ENCODE assay signal across 12 mouse cellular contexts in the genomic region with DNA sequence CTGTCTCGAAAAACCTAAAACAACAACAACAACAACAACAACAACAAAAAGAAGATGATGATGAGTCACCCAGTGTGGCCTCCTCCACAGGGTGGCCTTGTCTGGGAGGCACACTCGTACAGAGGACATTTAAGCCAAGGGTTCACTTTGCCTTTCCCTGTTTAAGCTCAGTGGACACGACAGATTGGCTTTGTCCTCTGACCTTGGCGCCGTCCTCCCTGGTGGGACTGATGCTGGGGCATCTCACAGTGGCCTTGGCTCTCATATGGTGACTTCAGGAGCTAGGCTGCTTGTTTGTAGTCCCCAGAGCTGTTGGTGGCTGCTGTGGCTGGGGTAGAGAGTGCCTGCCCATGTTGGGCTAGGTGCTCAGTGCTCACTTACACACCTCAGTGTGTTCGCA. TPM values are rescaled to one million over a fixed set of nuclear protein-coding genes. Genes with fewer than 3 reads are reported as not detected.
DNase-seq lines count a peak whose midpoint lies in the region; ATAC-seq and TF ChIP-seq lines count a peak whose summit lies in the region.
"Had no signal": no experiment of that assay in that cellular context is flagged by ENCODE, and none has a peak within 500 bp of the region (broad histone marks: within the 10 kb centered on the region; RNA-seq: fewer than 3 reads in every experiment).

No protein-coding gene starts in this region.

- ATAC-seq in liver, embryonic 12.5 days, result no peak
- ATAC-seq in liver, embryonic 11.5 days (replicated peaks; ENCODE audit: low FRiP score), result no peak
- ATAC-seq in embryonic facial prominence, embryonic 15.5 days (ENCODE audit: insufficient number of reproducible peaks, low FRiP score, low TSS enrichment, low read depth), result no peak
- ATAC-seq in midbrain, postnatal 0 days (ENCODE audit: low FRiP score), result no peak
- no peak for ATAC-seq in kidney, embryonic 14.5 days (ENCODE audit: low FRiP score, low TSS enrichment)

- H3K4me2 ChIP-seq in liver, embryonic 12.5 days, result no peak overlapping the region
- H3K4me2 ChIP-seq in liver, embryonic 11.5 days, result no peak overlapping the region
- H3K4me2 ChIP-seq in embryonic facial prominence, embryonic 15.5 days (replicated peaks), result no peak overlapping the region
- no peak overlapping the region for H3K4me2 ChIP-seq in midbrain, postnatal 0 days (ENCODE audit: low read depth, low read length, poor library complexity, severe bottlenecking)
- H3K4me2 ChIP-seq in kidney, embryonic 14.5 days (replicated peaks; ENCODE audit: low read depth, low read length), result no peak overlapping the region
- H3K4me2 ChIP-seq: lung, embryonic 14.5 days had no signal

- H3K4me1 ChIP-seq in liver, embryonic 12.5 days, result peaks cover 69% of the 10 kb centered on the region
- H3K4me1 ChIP-seq in liver, embryonic 11.5 days (replicated peaks; ENCODE audit: control insufficient read depth, insufficient read depth, low read length), result peaks cover 34% of the 10 kb centered on the region
- peaks cover 50% of the 10 kb centered on the region for H3K4me1 ChIP-seq in embryonic facial prominence, embryonic 15.5 days
- H3K4me1 ChIP-seq in hindbrain, embryonic 10.5 days (replicated peaks), result peaks cover 37% of the 10 kb centered on the region
- H3K4me1 ChIP-seq in midbrain, postnatal 0 days (ENCODE audit: insufficient read depth, low read length), result no peaks in the 10 kb centered on the region
- peaks cover 24% of the 10 kb centered on the region; the same call in 1 of the 2 replicates for H3K4me1 ChIP-seq in kidney, embryonic 14.5 days (ENCODE audit: control insufficient read depth, insufficient read depth, low read length)

- H3K9ac ChIP-seq in liver, embryonic 12.5 days, result no peak overlapping the region
- H3K9ac ChIP-seq in liver, embryonic 11.5 days (ENCODE audit: low read depth, low read length), result no peak overlapping the region
- no peak overlapping the region for H3K9ac ChIP-seq in embryonic facial prominence, embryonic 15.5 days
- no peak overlapping the region for H3K9ac ChIP-seq in midbrain, postnatal 0 days (replicated peaks; ENCODE audit: low read length, poor library complexity, severe bottlenecking)
- no peak overlapping the region for H3K9ac ChIP-seq in kidney, embryonic 14.5 days (ENCODE audit: low read depth, low read length)

- no peak for DNase-seq in liver, embryonic 11.5 days (ENCODE audit: low spot score)
- no peak for DNase-seq in hindbrain, embryonic 10.5 days (ENCODE audit: low spot score)
- DNase-seq in midbrain, postnatal 0 days (ENCODE audit: low spot score), result no peak
- DNase-seq in layer of hippocampus, adult 18-20 months (ENCODE audit: low spot score in 2 of 2), result no peak
- DNase-seq: cerebellum, adult 11 months; gastrocnemius, postnatal 14 days; right cerebral cortex, adult 18-20 months had no signal

- no peak for TF ChIP-seq CTCF in midbrain, postnatal 0 days (IDR thresholded peaks at IDR 0.05)

- H3K36me3 ChIP-seq in liver, embryonic 12.5 days, result peaks cover 62% of the 10 kb centered on the region
- peaks cover 6% of the 10 kb centered on the region for H3K36me3 ChIP-seq in liver, embryonic 11.5 days (ENCODE audit: control insufficient read depth, insufficient read depth, low read length)
- peaks cover 37% of the 10 kb centered on the region for H3K36me3 ChIP-seq in embryonic facial prominence, embryonic 15.5 days
- H3K36me3 ChIP-seq in hindbrain, embryonic 10.5 days, result peaks cover 38% of the 10 kb centered on the region
- peaks cover 3% of the 10 kb centered on the region; the same call in 1 of the 2 replicates for H3K36me3 ChIP-seq in midbrain, postnatal 0 days (ENCODE audit: insufficient read depth, low read length)
- peaks cover 3% of the 10 kb centered on the region; the same call in 1 of the 2 replicates for H3K36me3 ChIP-seq in kidney, embryonic 14.5 days (ENCODE audit: control insufficient read depth, insufficient read depth, low read length)

- WGBS in liver, embryonic 12.5 days (ENCODE audit: insufficient replicate concordance), result 79% methylated on average over 6 of the region's 6 CpGs
- WGBS in liver, embryonic 11.5 days, result 83% methylated on average over 6 of the region's 6 CpGs
- 87% methylated on average over 6 of the region's 6 CpGs for WGBS in embryonic facial prominence, embryonic 15.5 days
- WGBS in hindbrain, embryonic 10.5 days, result 84% methylated on average over 6 of the region's 6 CpGs
- 74% methylated on average over 6 of the region's 6 CpGs for WGBS in midbrain, postnatal 0 days
- WGBS in kidney, embryonic 14.5 days, result 77% methylated on average over 6 of the region's 6 CpGs

- no peaks in the 10 kb centered on the region for H3K27me3 ChIP-seq in liver, embryonic 12.5 days (replicated peaks)
- H3K27me3 ChIP-seq in liver, embryonic 11.5 days (replicated peaks; ENCODE audit: control insufficient read depth, insufficient read depth, low read length), result no peaks in the 10 kb centered on the region
- no peaks in the 10 kb centered on the region for H3K27me3 ChIP-seq in embryonic facial prominence, embryonic 15.5 days
- no peaks in the 10 kb centered on the region for H3K27me3 ChIP-seq in hindbrain, embryonic 10.5 days (ENCODE audit: insufficient read depth, poor library complexity, severe bottlenecking)
- H3K27me3 ChIP-seq in midbrain, postnatal 0 days (ENCODE audit: insufficient read depth, low read length), result no peaks in the 10 kb centered on the region
- no peaks in the 10 kb centered on the region for H3K27me3 ChIP-seq in kidney, embryonic 14.5 days (ENCODE audit: control insufficient read depth, insufficient read depth, low read length)

- H3K27ac ChIP-seq in liver, embryonic 12.5 days, result peak overlapping the region; percentile 41; the same call in 1 of the 2 replicates
- no peak overlapping the region for H3K27ac ChIP-seq in liver, embryonic 11.5 days (ENCODE audit: low read depth, low read length)
- peak overlapping the region; percentile 39; the same call in 1 of the 2 replicates for H3K27ac ChIP-seq in embryonic facial prominence, embryonic 15.5 days (replicated peaks)
- peak overlapping the region; percentile 71 for H3K27ac ChIP-seq in hindbrain, embryonic 10.5 days
- H3K27ac ChIP-seq in midbrain, postnatal 0 days (ENCODE audit: low read depth, low read length), result peak overlapping the region; percentile 26; the same call in 1 of the 2 replicates
- no peak overlapping the region for H3K27ac ChIP-seq in kidney, embryonic 14.5 days (ENCODE audit: low read depth, low read length)

- no peaks in the 10 kb centered on the region for H3K9me3 ChIP-seq in liver, embryonic 12.5 days (replicated peaks)
- H3K9me3 ChIP-seq in liver, embryonic 11.5 days (ENCODE audit: control insufficient read depth, low read length), result no peaks in the 10 kb centered on the region
- no peaks in the 10 kb centered on the region for H3K9me3 ChIP-seq in embryonic facial prominence, embryonic 15.5 days (replicated peaks)
- no peaks in the 10 kb centered on the region for H3K9me3 ChIP-seq in hindbrain, embryonic 10.5 days
- H3K9me3 ChIP-seq in midbrain, postnatal 0 days (ENCODE audit: low read length), result no peaks in the 10 kb centered on the region
- H3K9me3 ChIP-seq in kidney, embryonic 14.5 days (ENCODE audit: control insufficient read depth, low read length), result no peaks in the 10 kb centered on the region

- no peak overlapping the region for H3K4me3 ChIP-seq in liver, embryonic 12.5 days
- no peak overlapping the region for H3K4me3 ChIP-seq in liver, embryonic 11.5 days (ENCODE audit: low read depth, low read length)
- H3K4me3 ChIP-seq in embryonic facial prominence, embryonic 15.5 days (replicated peaks), result no peak overlapping the region
- H3K4me3 ChIP-seq in hindbrain, embryonic 10.5 days, result no peak overlapping the region
- H3K4me3 ChIP-seq in midbrain, postnatal 0 days (ENCODE audit: low read depth, low read length), result no peak overlapping the region
- H3K4me3 ChIP-seq in kidney, embryonic 14.5 days (ENCODE audit: low read length), result no peak overlapping the region
- H3K4me3 ChIP-seq: myocyte had no signal

RNA-seq across cellular contexts. Expression of a gene that starts 11.7 kb away (rescaled TPM):
- 2.0 and 2.1 TPM in 2 replicates for polyA plus RNA-seq in liver, embryonic 12.5 days (2016; fragmentation: Nextera tagmentation; extraction: Ambion mirVana)
- 1.6 and 2.3 TPM in 2 replicates for polyA plus RNA-seq in liver, embryonic 11.5 days (2014; fragmentation: Nextera tagmentation; extraction: Ambion mirVana)
- 3.2 and 4.0 TPM in 2 replicates for polyA plus RNA-seq in embryonic facial prominence, embryonic 15.5 days (2015; fragmentation: Nextera tagmentation; extraction: Ambion mirVana)
- 1.8 and 2.0 TPM in 2 replicates for polyA plus RNA-seq in hindbrain, embryonic 10.5 days (2016; fragmentation: Nextera tagmentation; extraction: Ambion mirVana)
- total RNA-seq in midbrain, postnatal 0 days (2014; rRNA removed), result 7.7 and 10.1 TPM in 2 replicates
- 1.2 and 1.5 TPM in 2 replicates for polyA plus RNA-seq in midbrain, postnatal 0 days (2015; fragmentation: Nextera tagmentation; extraction: Ambion mirVana)
- 10 to 100 TPM; 22.5 to 26.0 TPM for total RNA-seq in layer of hippocampus, adult 18-20 months (2021)
- 2.3 and 3.5 TPM in 2 replicates for polyA plus RNA-seq in kidney, embryonic 14.5 days (2014; fragmentation: Nextera tagmentation; extraction: Ambion mirVana)

RNA-seq across cellular contexts. Expression of a gene that starts 36.6 kb away (rescaled TPM):
- polyA plus RNA-seq in liver, embryonic 12.5 days (2016; fragmentation: Nextera tagmentation; extraction: Ambion mirVana), result 21.6 and 25.2 TPM in 2 replicates
- polyA plus RNA-seq in liver, embryonic 11.5 days (2014; fragmentation: Nextera tagmentation; extraction: Ambion mirVana), result 24.1 and 27.3 TPM in 2 replicates
- 18.4 and 19.8 TPM in 2 replicates for polyA plus RNA-seq in embryonic facial prominence, embryonic 15.5 days (2015; fragmentation: Nextera tagmentation; extraction: Ambion mirVana)
- 3.4 and 4.3 TPM in 2 replicates for polyA plus RNA-seq in hindbrain, embryonic 10.5 days (2016; fragmentation: Nextera tagmentation; extraction: Ambion mirVana)
- total RNA-seq in midbrain, postnatal 0 days (2014; rRNA removed), result 6.7 and 8.5 TPM in 2 replicates
- polyA plus RNA-seq in midbrain, postnatal 0 days (2015; fragmentation: Nextera tagmentation; extraction: Ambion mirVana), result 7.4 and 8.3 TPM in 2 replicates
- 1 to 10 TPM; 2.0 to 2.9 TPM for total RNA-seq in layer of hippocampus, adult 18-20 months (2021)
- polyA plus RNA-seq in kidney, embryonic 14.5 days (2014; fragmentation: Nextera tagmentation; extraction: Ambion mirVana), result 2.7 and 3.5 TPM in 2 replicates

Comparison
In these comparisons a context has a peak if more than half of its experiments do, and no peak if none do; other contexts are left out.
1. H3K27ac ChIP-seq: peak in liver, embryonic 12.5 days (single experiment), embryonic facial prominence, embryonic 15.5 days (single experiment), hindbrain, embryonic 10.5 days (single experiment) and midbrain, postnatal 0 days (single experiment); none in liver, embryonic 11.5 days (single experiment) and kidney, embryonic 14.5 days (single experiment).